Mouse (Mus musculus): ENCODE results near the gene Il20rb. TPM values are rescaled to one million over a fixed set of nuclear protein-coding genes. Genes with fewer than 3 reads are reported as not detected.
A peak's percentile ranks its signal among the peaks of the same experiment; 100 is the strongest.

Il20rb gene
- polyA plus RNA-seq, 1 experiment from 2014 or later: 0.48 TPM

DNA sequence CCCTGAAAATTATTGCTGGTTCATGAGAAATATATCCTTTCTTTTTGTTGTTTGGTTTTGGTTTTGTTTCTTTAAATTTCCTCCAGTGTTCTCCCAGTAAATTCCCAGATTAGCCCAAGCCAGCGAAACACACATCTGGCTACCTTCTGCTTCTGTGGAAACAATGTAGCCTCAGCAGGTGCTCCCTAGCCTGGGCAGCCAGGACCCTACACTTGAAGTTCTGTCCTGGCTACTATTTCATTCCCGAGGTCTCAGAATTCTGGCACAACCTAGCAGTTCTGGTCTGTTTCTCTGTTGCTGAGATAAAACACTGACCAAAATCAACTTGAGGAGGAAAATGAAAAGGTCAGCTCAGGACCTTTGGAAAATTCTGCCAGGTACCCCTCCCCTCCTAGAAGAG is 55.2 kb downstream of the Il20rb start:
- no peak for ATAC-seq
- TF ChIP-seq CTCF (IDR thresholded peaks at IDR 0.05; ENCODE audit: low read depth) (no peak), EP300 (IDR thresholded peaks at IDR 0.05; ENCODE audit: low read depth) (no peak)
- WGBS (ENCODE audit: insufficient replicate concordance): 78% methylated on average over 2 of the region's 2 CpGs

DNA sequence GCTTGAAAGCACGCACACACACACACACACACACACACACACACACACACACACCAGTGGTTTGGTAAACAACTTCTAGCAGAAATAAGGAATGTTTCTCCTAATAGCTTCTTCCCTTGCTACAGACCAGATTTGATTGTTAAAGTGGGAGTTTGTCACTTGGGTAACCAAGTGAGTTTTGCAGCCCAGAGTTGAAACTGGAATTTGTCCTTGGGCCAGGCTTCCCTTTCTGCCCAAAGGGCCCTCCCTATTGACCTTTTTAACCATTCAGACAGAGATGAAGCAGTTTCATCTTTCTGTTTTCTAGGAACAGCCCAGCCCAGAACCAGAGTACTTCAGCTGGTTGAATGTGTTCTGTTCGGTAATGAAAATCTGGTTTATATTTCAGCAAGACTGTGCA is 55.7 kb downstream of the Il20rb start:
- no peaks in the 10 kb centered on the region for H3K36me3 ChIP-seq (replicated peaks; ENCODE audit: insufficient read depth, low read length)
- H3K4me2 ChIP-seq (ENCODE audit: low read depth, low read length): no peak overlapping the region
- ATAC-seq (no peak), DNase-seq (no peak)
- no peak overlapping the region for H3K9ac ChIP-seq (replicated peaks)
- no peaks in the 10 kb centered on the region for H3K27me3 ChIP-seq (ENCODE audit: insufficient read depth, low read length)
- WGBS (ENCODE audit: insufficient replicate concordance): 64% methylated on average over 2 of the region's 2 CpGs
- no peaks in the 10 kb centered on the region for H3K4me1 ChIP-seq (ENCODE audit: insufficient read depth)
- no peak for TF ChIP-seq CTCF (IDR thresholded peaks at IDR 0.05; ENCODE audit: low read depth)
- no peak for TF ChIP-seq EP300 (IDR thresholded peaks at IDR 0.05; ENCODE audit: low read depth)
- no peak overlapping the region for H3K27ac ChIP-seq (ENCODE audit: low read depth)
- no peak overlapping the region for H3K4me3 ChIP-seq (ENCODE audit: low read depth, low read length)
- H3K9me3 ChIP-seq (ENCODE audit: low read length): no peaks in the 10 kb centered on the region

More for the DNA sequence above, 55.2 kb downstream of the Il20rb start:
- H3K4me3 ChIP-seq (ENCODE audit: low read depth, low read length): no peak overlapping the region
- H3K27ac ChIP-seq (ENCODE audit: low read depth): no peak overlapping the region
- no peaks in the 10 kb centered on the region for H3K27me3 ChIP-seq (ENCODE audit: insufficient read depth, low read length)
- H3K9me3 ChIP-seq (ENCODE audit: low read length): no peaks in the 10 kb centered on the region
- DNase-seq: no peak
- no peak overlapping the region for H3K4me2 ChIP-seq (ENCODE audit: low read depth, low read length)
- H3K4me1 ChIP-seq (ENCODE audit: insufficient read depth): no peaks in the 10 kb centered on the region
- H3K9ac ChIP-seq (replicated peaks): no peak overlapping the region
- no peaks in the 10 kb centered on the region for H3K36me3 ChIP-seq (replicated peaks; ENCODE audit: insufficient read depth, low read length)

GRCm38 (mm10) chr9:100419644-100420043 is 66.9 kb downstream of the Il20rb start:
- DNase-seq (no peak), ATAC-seq (no peak)
- Histone ChIP-seq H3K9me3 (ENCODE audit: low read length) (no peaks in the 10 kb centered on the region), H3K9ac (replicated peaks) (no peak overlapping the region), H3K4me3 (ENCODE audit: low read depth, low read length) (no peak overlapping the region), H3K4me1 (ENCODE audit: insufficient read depth) (no peaks in the 10 kb centered on the region), H3K27me3 (ENCODE audit: insufficient read depth, low read length) (no peaks in the 10 kb centered on the region), H3K36me3 (replicated peaks; ENCODE audit: insufficient read depth, low read length) (no peaks in the 10 kb centered on the region), H3K4me2 (ENCODE audit: low read depth, low read length) (peak overlapping the region; percentile 9; the same call in 1 of the 2 replicates), H3K27ac (ENCODE audit: low read depth) (no peak overlapping the region)
- 50% methylated on average over 8 of the region's 8 CpGs for WGBS (ENCODE audit: insufficient replicate concordance)
- TF ChIP-seq EP300 (IDR thresholded peaks at IDR 0.05; ENCODE audit: low read depth) (no peak), CTCF (IDR thresholded peaks at IDR 0.05; ENCODE audit: low read depth) (no peak)

- H3K4me3 ChIP-seq (ENCODE audit: low read depth, low read length): no peak overlapping the region
- no peak for TF ChIP-seq EP300 (IDR thresholded peaks at IDR 0.05; ENCODE audit: low read depth)
- no peaks in the 10 kb centered on the region for H3K9me3 ChIP-seq (ENCODE audit: low read length)
- H3K36me3 ChIP-seq (replicated peaks; ENCODE audit: insufficient read depth, low read length): no peaks in the 10 kb centered on the region
- no peak for DNase-seq
- no peaks in the 10 kb centered on the region for H3K4me1 ChIP-seq (ENCODE audit: insufficient read depth)
- H3K4me2 ChIP-seq (ENCODE audit: low read depth, low read length): no peak overlapping the region
- WGBS (ENCODE audit: insufficient replicate concordance): 46% methylated on average over 8 of the region's 8 CpGs
- H3K9ac ChIP-seq (replicated peaks): no peak overlapping the region
- ATAC-seq: no peak
- H3K27me3 ChIP-seq (ENCODE audit: insufficient read depth, low read length): no peaks in the 10 kb centered on the region
- no peak overlapping the region for H3K27ac ChIP-seq (ENCODE audit: low read depth)
Measured at GRCm38 (mm10) chr9:100419103-100419502, 67.5 kb downstream of the Il20rb start.

DNA sequence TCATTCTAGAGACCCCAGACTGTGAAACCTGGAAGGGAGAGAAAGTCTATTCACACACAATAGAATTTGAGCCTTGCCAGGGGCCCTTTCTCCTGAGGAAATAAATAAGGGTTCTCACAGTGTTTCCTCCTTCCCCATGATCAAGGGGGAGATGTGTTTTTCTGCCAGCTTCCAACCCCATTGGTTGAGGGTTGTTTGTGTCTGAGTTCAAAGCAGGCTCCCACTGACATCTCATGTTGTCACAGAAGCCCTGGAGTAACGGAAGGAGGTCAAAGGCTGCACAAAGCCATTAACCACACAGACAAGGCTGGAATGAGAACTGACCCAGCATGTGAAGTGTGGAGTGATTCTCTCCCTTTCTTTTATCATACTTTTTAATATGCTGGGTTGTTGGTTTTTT is 69.8 kb downstream of the Il20rb start:
- Histone ChIP-seq H3K9me3 (ENCODE audit: low read length) (no peaks in the 10 kb centered on the region), H3K4me2 (ENCODE audit: low read depth, low read length) (no peak overlapping the region), H3K9ac (replicated peaks) (no peak overlapping the region), H3K27ac (ENCODE audit: low read depth) (no peak overlapping the region), H3K4me3 (ENCODE audit: low read depth, low read length) (no peak overlapping the region), H3K36me3 (replicated peaks; ENCODE audit: insufficient read depth, low read length) (no peaks in the 10 kb centered on the region), H3K4me1 (ENCODE audit: insufficient read depth) (no peaks in the 10 kb centered on the region), H3K27me3 (ENCODE audit: insufficient read depth, low read length) (no peaks in the 10 kb centered on the region)
- TF ChIP-seq CTCF (IDR thresholded peaks at IDR 0.05; ENCODE audit: low read depth) (no peak), EP300 (IDR thresholded peaks at IDR 0.05; ENCODE audit: low read depth) (no peak)
- DNase-seq: no peak
- 67% methylated on average over 1 of the region's 1 CpGs for WGBS (ENCODE audit: insufficient replicate concordance)
- ATAC-seq: no peak

- Histone ChIP-seq H3K9me3 (ENCODE audit: low read length) (no peaks in the 10 kb centered on the region), H3K27ac (ENCODE audit: low read depth) (no peak overlapping the region), H3K4me1 (ENCODE audit: insufficient read depth) (no peaks in the 10 kb centered on the region), H3K4me3 (ENCODE audit: low read depth, low read length) (no peak overlapping the region), H3K27me3 (ENCODE audit: insufficient read depth, low read length) (no peaks in the 10 kb centered on the region), H3K9ac (replicated peaks) (no peak overlapping the region), H3K36me3 (replicated peaks; ENCODE audit: insufficient read depth, low read length) (no peaks in the 10 kb centered on the region), H3K4me2 (ENCODE audit: low read depth, low read length) (no peak overlapping the region)
- TF ChIP-seq EP300 (IDR thresholded peaks at IDR 0.05; ENCODE audit: low read depth): no peak
- DNase-seq (no peak), ATAC-seq (no peak)
- WGBS (ENCODE audit: insufficient replicate concordance): 71% methylated on average over 6 of the region's 6 CpGs
Measured at GRCm38 (mm10) chr9:100416299-100416698, 70.3 kb downstream of the Il20rb start.

DNA sequence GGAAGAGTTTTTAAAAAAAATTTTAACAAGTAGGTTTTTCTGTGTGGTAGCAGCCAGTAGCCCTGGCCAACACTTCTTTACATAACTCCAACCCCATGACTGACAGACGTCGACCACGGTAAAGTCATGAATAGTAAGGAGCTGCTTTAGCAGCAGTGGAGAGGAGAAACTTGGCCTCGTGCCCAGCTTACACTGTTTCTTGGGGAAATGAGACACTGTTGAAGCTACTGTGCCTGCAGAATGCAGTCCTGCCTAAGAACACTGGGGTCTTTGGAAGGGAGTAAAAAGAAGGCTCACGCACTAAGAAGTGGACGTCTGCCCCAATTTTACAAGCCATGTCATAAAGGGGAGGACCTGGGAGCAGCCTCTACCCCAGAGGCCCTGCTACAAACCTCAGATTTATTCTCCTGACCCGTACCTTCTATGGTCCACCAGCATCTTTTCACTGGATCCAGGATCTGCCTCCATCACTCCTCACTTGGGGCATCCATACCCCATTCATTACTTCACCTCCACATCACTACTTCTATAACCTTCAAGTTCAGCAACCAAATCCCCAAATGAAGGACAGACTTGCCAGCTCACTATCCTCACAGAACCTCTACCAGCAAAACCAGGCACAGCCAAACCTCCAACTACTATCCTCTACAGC is 71.1 kb downstream of the Il20rb start:
- no peak overlapping the region for H3K9ac ChIP-seq (replicated peaks)
- no peak for TF ChIP-seq CTCF (IDR thresholded peaks at IDR 0.05; ENCODE audit: low read depth)
- no peak overlapping the region for H3K4me3 ChIP-seq (ENCODE audit: low read depth, low read length)
- no peak overlapping the region for H3K27ac ChIP-seq (ENCODE audit: low read depth)
- no peaks in the 10 kb centered on the region for H3K9me3 ChIP-seq (ENCODE audit: low read length)
- ATAC-seq (no peak), DNase-seq (no peak)
- 59% methylated on average over 7 of the region's 7 CpGs for WGBS (ENCODE audit: insufficient replicate concordance)
- H3K27me3 ChIP-seq (ENCODE audit: insufficient read depth, low read length): no peaks in the 10 kb centered on the region
- no peaks in the 10 kb centered on the region for H3K4me1 ChIP-seq (ENCODE audit: insufficient read depth)
- no peaks in the 10 kb centered on the region for H3K36me3 ChIP-seq (replicated peaks; ENCODE audit: insufficient read depth, low read length)
- no peak overlapping the region for H3K4me2 ChIP-seq (ENCODE audit: low read depth, low read length)

Other genes starting within 250 kb of the Il20rb start
- 26.3 and 31.8 TPM in 2 replicates for gene Nck1, start 59.3 kb upstream of the Il20rb start, polyA plus RNA-seq (2015; fragmentation: Nextera tagmentation; extraction: Ambion mirVana)
- gene Slc35g2, start 84.3 kb upstream of the Il20rb start, polyA plus RNA-seq (2015; fragmentation: Nextera tagmentation; extraction: Ambion mirVana): 1.4 and 1.6 TPM in 2 replicates
- gene Stag1, start 111.0 kb upstream of the Il20rb start, polyA plus RNA-seq (2015; fragmentation: Nextera tagmentation; extraction: Ambion mirVana): 17.3 and 20.4 TPM in 2 replicates